Mouse (Mus musculus) embryonic fibroblast, embryonic 13.5 days (primary cell): ENCODE results near the gene Syne3. TPM values are rescaled to one million over a fixed set of nuclear protein-coding genes. Genes with fewer than 3 reads are reported as not detected.

Experiments used
- H3K27ac ChIP-seq: 2 replicates; pipeline ENCODE4 v1.5.1; 2012; ENCODE audit warnings: low read length, control low read depth, inconsistent platforms; ENCODE audit not compliant: insufficient read depth
- H3K4me1 ChIP-seq: 2 replicates; pipeline ENCODE4 v1.6.1; 2011; ENCODE audit warnings: low read length; ENCODE audit not compliant: control insufficient read depth, insufficient read depth
- H3K4me3 ChIP-seq: 2 replicates; pipeline ENCODE4 v1.5.1; 2011; ENCODE audit warnings: mild to moderate bottlenecking, control low read depth, low read length; ENCODE audit not compliant: insufficient read depth
- CTCF ChIP-seq: IDR thresholded peaks from 2 replicates; pipeline ENCODE4 v1.5.1; 2011; ENCODE audit warnings: mild to moderate bottlenecking, control low read depth, low read length, moderate library complexity, borderline replicate concordance; ENCODE audit not compliant: insufficient read depth
- POLR2A ChIP-seq: IDR thresholded peaks from 2 replicates; pipeline ENCODE4 v1.6.1; 2011; ENCODE audit warnings: low read depth, mild to moderate bottlenecking, control low read depth, low read length, moderate library complexity
- polyA plus RNA-seq: library from polyadenylated mRNA; stranded (reverse); fragments of >200 nt; gene quantifications from 2 replicates; pipeline ENCODE4 v1.2.4, GENCODE M21; 2011; ENCODE audit warnings: low read depth; ENCODE audit not compliant: missing spikeins, insufficient read length

The Syne3 gene
- polyA plus RNA-seq, 1 experiment = 15.9 TPM

DNA sequence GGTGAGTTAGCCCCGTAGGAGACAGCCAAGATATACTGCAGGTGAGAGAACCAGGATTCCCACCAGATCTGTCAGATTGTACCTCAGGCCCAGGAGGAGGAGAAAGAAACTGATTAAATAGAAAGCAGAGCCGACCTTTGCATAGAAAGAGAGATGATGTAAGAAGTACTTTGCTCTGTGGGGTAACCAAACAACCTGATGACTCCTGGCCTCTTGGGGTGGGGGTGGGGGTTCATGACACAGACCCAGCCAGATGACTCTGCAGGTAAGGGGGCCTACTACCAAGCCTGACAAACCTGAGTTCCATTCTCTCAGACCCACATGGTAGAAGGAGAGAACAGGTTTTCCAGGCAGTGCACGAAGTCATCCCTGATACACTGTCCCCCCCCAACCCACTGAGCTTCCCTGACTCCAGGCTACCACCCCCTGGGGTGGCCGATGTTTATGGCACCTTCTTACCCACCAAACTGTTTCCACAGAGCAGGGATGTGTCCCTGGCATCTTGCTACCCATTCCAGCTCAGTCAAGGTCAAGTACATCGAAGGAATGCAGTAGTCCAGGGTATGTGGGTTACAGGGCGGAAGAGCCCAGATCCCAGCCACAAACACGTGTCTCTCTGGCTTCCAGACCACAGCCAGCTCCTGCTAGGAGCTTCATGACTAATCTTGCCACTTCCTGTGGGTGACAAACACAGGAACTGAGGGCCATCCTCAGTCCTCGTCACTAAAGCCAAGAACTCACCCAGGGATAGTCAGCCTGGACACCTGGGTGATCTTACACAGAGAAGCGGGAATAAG is 8.9 kb downstream of the Syne3 start:
- Histone ChIP-seq H3K4me3 (no peak overlapping the region), H3K27ac (peak overlapping the region; percentile 34), H3K4me1 (peaks cover 19% of the 10 kb centered on the region)
- TF ChIP-seq POLR2A (no peak), CTCF (no peak)

DNA sequence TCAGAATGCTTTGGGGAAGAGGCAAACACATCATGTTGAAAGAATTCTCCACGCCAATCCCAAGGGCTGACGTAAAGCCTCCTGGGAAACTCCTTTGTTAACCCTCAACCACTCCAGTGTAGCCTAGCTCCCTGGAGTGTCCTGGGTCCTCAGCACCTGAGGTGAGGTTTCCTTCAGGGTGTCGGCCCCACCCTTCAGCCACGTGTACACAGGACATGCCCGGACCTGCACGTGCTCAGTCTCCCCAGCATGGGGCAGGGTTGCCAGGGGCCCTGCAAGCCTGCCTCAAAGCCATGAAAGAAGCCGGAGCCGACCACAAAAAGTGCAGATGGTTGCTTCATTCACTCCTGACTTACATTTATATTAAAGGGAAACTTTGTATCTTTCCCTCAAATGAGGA is 10.4 kb downstream of the Syne3 start:
- TF ChIP-seq POLR2A (no peak), CTCF (no peak)
- Histone ChIP-seq H3K27ac (no peak overlapping the region), H3K4me3 (no peak overlapping the region), H3K4me1 (peaks cover 12% of the 10 kb centered on the region)

DNA sequence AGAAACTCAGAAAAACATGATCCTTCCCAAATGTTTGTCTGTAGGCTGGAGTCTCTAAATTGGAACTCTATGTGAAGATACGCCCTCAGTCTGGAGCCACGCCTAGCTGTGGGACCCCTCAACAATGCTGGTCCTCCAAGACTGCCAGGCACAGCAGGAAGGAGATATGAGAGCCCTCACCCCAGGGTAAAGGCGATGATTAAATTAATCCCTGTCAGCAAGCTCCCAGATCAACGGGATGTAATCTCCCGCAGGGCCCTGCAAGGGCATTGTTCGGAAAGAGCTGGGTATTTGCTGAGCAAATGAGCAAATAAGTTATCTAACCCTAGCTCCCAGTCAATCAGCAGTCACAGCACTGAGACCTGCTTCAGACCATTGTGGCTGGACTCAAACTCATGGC is 11.1 kb downstream of the Syne3 start:
- H3K4me3 ChIP-seq = no peak overlapping the region
- no peak overlapping the region for H3K27ac ChIP-seq

DNA sequence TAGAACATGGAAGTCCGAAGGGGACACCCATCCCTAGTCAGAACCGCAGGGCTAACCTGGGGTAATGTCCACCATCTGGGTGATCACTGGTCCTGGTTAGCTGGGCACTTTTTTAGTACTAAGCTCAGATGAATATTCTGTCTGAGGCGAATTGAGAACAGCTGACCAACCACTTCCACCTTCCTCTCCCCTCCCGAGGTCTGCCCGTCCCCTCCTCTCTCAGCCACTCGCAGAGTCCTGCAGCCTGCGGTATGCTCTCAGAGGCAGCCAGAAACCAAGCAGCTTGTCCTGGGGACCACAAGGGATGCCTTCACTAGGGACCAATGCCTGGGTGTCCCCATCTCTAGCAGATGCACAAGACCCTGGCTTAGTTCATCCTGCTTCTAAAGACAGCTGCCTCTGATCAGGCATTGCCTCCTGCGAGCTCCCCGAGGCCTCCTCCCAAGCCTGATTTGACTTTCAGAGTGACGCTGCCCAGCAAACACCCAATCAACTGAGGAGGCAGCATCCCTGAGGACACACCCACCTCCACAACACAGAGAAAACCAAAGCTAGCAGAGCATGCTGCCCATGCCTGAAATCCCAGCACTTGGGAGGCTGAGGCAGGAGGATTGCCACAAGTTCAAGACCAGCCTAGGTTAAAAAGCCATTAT is 11.8 kb downstream of the Syne3 start:
- no peak overlapping the region for H3K4me3 ChIP-seq
- TF ChIP-seq CTCF (no peak), POLR2A (no peak)
- peaks cover 5% of the 10 kb centered on the region for H3K4me1 ChIP-seq
- H3K27ac ChIP-seq = no peak overlapping the region

More for the DNA sequence above, 11.1 kb downstream of the Syne3 start:
- TF ChIP-seq CTCF (no peak), POLR2A (no peak)
- H3K4me1 ChIP-seq = peaks cover 7% of the 10 kb centered on the region

DNA sequence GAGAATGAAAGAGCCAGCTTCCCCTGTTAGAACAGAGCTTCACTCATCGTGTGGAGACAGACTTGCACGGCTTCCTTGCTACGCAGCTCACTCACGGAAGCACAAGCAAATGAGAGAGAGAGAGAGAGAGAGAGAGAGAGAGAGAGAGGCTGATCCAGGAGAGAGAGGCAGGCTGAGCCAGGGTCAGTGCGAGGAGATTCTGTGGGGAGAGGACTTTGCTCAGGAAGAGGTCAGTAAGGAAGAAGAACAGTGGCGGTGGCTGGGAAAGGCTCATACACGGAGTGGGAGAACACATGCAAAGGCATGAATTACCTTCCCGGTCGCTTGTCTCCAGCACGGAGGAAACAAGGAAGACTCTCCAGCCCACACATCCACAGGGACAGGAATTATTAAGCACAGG is 12.4 kb downstream of the Syne3 start:
- Histone ChIP-seq H3K27ac (no peak overlapping the region), H3K4me3 (no peak overlapping the region), H3K4me1 (peaks cover 8% of the 10 kb centered on the region)
- TF ChIP-seq CTCF (no peak), POLR2A (no peak)

DNA sequence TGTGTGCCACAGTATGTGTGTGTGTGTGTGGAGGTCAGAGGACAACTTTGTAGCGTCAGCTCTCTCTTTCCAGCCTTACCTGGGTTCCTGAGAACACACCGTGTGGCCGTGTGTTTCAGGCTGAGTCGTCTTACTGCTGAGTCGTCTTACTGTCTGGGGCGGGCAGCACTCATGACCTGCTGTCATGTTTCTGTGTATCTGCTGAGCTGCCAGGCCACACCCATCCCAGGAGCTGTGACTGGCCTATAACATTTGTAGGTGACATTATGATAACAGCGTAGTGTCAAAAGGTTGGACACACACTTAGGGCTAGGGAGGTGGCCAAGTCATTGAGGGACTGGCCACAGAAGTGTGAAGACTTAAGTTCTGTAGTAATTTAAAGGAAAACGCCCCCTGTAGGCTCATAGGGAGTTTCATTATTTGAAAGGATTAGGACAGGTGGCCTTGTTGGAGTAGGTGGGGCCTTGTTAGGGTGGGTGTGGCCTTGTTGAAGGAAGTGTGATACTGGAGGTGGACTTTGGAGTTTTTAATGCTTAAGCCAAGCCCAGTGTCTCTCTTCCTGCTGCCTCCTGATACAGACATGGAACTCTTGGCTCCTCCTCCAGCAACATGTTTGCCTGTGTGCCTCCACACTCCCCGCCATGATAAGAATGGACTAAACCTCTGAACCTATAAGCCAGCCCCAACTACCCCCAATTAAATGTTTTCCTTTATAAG is 13.4 kb downstream of the Syne3 start:
- H3K27ac ChIP-seq = no peak overlapping the region
- peaks cover 12% of the 10 kb centered on the region for H3K4me1 ChIP-seq
- no peak overlapping the region for H3K4me3 ChIP-seq
- TF ChIP-seq POLR2A (no peak), CTCF (no peak)

DNA sequence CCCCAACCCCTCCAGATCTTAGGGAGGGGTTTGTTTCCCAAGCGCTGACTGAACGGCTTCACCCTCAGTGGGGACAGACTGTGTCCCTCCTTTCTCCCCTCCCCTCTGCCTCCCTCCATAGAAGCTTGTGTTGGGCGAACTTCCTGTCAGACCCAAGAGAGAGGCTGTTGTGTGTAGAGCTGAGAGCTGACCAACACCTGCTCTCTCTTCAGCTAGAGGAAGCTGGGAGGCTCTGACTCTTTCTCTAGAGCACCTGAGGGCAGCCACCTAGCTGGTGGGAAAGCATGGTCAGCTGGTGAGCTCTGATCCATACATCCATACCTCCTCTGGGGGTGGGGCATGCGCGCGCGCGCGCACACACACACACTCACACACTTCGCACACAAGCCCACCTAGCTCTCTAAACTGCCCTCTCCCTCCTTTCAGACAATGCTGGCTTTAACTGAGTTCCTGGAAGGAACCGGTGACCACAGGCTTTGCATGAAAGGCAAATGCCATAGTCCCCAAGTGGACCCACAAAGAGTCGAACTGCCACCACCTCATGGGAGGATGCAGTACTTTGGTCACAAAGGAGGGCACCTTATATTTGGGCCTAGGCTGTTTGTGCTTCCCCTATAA is 14.2 kb downstream of the Syne3 start:
- TF ChIP-seq POLR2A (no peak), CTCF (no peak)
- no peak overlapping the region for H3K4me3 ChIP-seq
- H3K4me1 ChIP-seq = peaks cover 8% of the 10 kb centered on the region
- H3K27ac ChIP-seq = no peak overlapping the region

DNA sequence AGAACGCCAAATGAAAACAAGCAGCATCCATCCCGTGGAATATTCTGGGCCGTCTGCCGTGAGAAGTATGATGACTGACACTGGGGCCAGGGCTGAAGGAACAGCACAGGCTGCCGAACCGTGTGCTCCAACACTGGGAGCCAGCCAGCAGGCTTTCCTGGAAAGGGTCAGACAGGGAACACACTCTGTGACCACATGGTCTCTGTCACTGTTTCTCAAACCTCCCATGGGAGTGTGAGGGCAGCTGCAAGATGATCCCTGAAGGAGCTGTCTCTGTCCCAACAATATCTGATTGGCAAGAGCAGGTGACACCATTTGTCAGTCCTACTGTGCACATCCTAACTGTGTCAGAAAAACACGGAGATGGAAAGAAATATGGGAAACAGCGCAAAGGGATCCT is 16.8 kb downstream of the Syne3 start:
- TF ChIP-seq POLR2A (no peak), CTCF (no peak)
- peaks cover 8% of the 10 kb centered on the region for H3K4me1 ChIP-seq
- H3K4me3 ChIP-seq = no peak overlapping the region
- H3K27ac ChIP-seq = peak overlapping the region; percentile 35

DNA sequence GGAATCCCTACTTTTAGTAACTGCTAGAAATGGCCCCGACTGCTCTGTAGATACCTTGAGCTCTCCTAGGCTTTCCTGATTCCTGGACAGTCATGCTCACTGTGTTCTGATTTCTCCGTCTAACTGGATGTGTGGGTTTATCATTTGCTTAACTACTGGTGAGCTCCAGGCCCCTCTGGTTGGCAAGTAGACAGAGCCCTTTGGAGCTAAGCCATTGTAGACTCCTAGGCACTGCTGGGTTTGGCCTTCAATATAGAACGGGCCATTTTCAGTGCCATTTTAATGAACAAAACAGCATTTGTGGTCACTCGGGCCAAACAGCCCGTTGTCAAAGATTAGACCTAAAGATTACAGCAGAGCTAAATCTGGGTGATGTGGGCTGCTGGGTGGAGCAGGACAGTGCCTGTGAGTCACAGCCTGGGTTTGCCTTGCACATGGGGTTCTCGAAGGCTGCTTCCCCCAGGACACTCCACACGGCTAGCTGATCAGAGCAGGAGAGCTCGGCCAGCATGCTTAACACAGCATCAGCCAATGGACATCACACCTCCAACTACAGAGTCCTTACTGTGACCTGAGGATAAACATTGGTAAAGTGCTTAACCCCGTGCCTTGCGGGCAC is 17.4 kb downstream of the Syne3 start:
- H3K4me3 ChIP-seq = no peak overlapping the region
- H3K27ac ChIP-seq = peak overlapping the region; percentile 35
- peaks cover 8% of the 10 kb centered on the region for H3K4me1 ChIP-seq
- TF ChIP-seq POLR2A = no peak
- TF ChIP-seq CTCF = no peak
